Mouse (Mus musculus) left cerebral cortex, postnatal 25 days (tissue): ENCODE measurements around the gene Med12. TPM values are rescaled to one million over a fixed set of nuclear protein-coding genes. Genes with fewer than 3 reads are reported as not detected.

Source experiments
- DNase-seq, 2 experiments: peaks; one replicate each; pipeline ENCODE4 v3.0.0; 2022; ENCODE audit warnings: low spot score in 2 of 2, mixed read lengths in 1 of 2
- intact Hi-C: fragments of 180-260 bp; cut with DNase I; formaldehyde crosslinking; loops from one replicate; pipeline ENCODE4 v1.15.1; 2025
- total RNA-seq, 2 experiments: library from RNA; stranded (reverse); gene quantifications; 2 replicates each; pipeline ENCODE4 v1.2.3; 2021

Med12 gene
- 10 to 100 TPM; 18.4 to 22.7 TPM for total RNA-seq

- peak; percentile 75 to 83 for DNase-seq
- intact Hi-C loops: loop anchor here (2.0 to 5.0 kb wide), 3 partner anchors 19 to 142 kb away; partner anchors contain the start of genes Foxo4 and Snx12
Measured at GRCm38 (mm10) chrX:101273875-101274738, at the start of gene Med12. TSS of gene Med12 (plus strand) at chrX:101274030.

DNA sequence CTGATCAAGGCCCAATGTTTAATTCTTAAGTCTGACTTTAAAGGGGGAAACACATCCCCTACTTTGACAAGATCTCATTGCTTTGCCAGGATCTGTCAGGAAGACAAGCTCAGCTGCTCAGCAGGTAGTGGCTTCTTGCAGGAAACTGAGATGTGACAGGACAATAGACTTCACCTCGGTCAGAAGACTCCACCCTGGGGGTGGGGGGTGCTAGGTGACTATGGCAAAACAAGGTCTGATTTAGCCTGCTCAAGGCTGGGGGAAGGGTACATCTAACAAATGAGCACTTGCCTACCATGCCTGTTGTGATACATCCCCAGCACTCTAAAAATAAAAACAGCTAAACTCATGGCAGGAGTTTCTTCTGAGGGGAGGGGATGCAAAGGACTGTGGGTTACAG is 28.8 kb upstream of the Med12 start:
- no peak for DNase-seq
- intact Hi-C loops: no loop called here

DNA sequence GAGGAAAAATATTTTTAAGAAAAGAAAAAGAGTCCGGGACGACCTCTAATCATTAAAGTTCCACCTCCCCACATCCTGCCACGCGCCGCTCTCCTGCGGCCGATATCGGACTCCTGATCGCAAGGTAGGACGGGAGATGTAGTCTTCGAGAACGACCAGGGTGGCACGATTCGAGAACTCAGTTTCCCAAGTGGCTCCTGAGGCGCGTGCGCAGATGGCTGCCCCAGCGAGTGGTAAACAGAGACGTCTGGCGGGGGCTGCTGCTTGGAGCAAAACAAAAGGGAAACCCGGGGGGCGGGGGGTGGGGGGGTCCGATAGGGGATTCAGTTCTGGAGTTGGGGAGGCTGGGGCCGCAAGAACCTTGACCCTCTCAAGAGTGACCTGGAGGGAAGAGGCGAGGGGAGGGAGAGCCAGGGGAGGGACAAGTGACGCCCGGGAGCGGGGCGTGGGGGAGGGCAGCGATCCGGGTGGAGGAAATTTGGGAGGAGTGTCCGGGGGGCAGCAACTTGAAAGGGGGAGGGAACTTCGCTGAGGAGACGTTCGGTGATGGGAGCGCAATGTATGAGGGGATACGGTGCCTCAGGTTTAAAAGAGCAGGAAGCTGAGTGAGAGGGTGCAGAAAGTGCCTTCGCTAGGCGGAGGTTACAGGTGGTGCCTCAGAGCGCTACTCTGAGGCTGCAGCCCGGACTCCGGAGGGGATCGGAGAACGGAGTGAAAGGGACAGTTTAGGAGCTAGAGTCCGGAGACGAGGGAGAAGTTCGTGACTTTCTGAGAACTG is 19.7 kb upstream of the Med12 start, which contains the start of gene Foxo4:
TSS of gene Foxo4 (plus strand) at position 577 of the 778 bp plus-strand sequence.
- intact Hi-C loops: loop anchor here (1.0 to 2.0 kb wide), 3 partner anchors 21 to 79 kb away; partner anchors contain the start of genes Med12 and Snx12
- DNase-seq: peak; percentile 84 to 90

DNA sequence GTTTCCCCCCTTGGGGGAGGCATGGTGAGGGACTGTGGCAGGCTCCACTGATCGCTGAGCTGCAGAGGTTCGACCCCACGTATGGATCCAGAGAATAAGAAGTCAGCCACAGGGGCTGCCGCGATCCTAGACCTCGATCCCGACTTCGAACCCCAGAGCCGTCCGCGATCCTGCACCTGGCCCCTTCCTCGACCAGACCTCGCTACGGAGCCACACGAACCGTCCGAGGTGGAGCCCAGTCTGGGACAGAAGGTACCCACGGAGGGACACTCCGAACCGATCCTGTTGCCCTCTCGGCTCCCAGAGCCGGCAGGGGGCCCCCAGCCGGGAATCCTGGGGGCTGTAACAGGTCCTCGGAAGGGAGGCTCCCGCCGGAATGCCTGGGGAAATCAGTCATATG is 19.1 kb upstream of the Med12 start:
- intact Hi-C loops: loop anchor here (1.0 to 2.0 kb wide), 3 partner anchors 20 to 78 kb away; partner anchors contain the start of genes Med12 and Snx12
- no peak for DNase-seq

GRCm38 (mm10) chrX:101256603-101257002 is 17.2 kb upstream of the Med12 start:
- DNase-seq: no peak
- intact Hi-C loops: no loop called here

DNA sequence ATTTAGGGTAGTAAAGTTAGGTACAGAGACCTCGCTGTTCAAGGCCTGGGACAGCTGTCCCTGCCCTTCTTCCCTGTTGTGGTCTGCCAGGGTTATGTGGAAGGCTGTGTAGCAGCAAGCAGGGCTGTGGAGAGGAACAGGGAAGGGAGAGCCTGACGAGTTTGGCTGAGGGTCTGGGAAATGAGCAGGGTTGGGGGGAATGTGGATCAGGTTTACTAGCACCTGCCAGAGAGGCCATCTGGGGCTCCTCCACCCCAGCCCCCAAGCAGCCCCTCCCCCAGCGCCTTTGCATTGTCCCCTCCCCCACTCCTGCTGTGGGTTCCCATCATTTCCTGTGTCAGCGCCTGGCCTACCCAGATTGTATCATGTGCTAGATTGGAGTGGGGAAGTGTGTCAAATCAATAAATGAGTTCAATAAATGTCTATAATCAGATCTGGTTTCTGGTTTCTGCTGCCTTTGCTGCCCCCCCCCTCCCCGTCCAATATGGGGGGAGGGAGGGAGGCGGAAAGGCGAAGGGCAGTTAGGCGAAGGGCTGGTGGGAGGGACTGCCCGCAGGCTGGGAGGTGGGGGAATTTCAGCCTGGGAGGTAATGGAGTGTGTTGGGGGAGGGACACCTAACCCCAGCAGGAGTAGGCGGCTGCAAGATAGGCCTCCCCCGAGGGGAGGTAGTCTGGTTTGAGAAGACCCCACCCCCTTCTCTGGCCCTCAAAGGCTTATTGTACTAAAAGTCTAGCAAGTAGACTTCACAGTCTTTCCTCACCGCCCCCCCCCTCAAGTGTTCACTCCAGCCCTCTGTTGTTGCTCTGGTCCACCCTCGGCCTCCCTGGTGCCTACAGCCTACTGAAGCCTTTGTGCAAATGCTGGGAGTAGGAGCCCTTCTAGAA is 13.1 kb upstream of the Med12 start:
- intact Hi-C loops: no loop called here
- DNase-seq: no peak

GRCm38 (mm10) chrX:101263892-101264291 is 9.9 kb upstream of the Med12 start, which contains the start of gene Gm614:
TSS of gene Gm614 (minus strand) at chrX:101263992.
- intact Hi-C loops: no loop called here
- no peak for DNase-seq

DNA sequence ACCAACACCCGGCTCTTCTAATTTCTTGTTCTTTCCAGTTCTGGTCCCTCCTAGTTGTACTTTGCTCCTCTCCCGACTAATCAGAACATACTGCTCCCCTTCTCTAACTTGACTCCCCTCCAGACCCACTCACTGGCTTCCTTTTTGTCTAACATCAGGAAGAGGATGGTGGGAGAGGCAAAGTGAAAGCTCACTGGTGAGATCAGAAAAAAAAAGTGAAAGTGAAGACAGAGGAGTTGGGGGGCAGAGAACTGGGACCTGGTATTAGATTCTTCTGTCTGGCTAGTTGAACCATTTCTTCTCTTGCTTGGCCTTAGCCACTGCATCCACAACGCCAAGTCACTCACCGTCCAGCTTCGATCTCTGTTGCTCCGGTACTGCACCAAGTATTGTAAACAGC is 7.2 kb upstream of the Med12 start:
- no peak for DNase-seq
- intact Hi-C loops: no loop called here

DNA sequence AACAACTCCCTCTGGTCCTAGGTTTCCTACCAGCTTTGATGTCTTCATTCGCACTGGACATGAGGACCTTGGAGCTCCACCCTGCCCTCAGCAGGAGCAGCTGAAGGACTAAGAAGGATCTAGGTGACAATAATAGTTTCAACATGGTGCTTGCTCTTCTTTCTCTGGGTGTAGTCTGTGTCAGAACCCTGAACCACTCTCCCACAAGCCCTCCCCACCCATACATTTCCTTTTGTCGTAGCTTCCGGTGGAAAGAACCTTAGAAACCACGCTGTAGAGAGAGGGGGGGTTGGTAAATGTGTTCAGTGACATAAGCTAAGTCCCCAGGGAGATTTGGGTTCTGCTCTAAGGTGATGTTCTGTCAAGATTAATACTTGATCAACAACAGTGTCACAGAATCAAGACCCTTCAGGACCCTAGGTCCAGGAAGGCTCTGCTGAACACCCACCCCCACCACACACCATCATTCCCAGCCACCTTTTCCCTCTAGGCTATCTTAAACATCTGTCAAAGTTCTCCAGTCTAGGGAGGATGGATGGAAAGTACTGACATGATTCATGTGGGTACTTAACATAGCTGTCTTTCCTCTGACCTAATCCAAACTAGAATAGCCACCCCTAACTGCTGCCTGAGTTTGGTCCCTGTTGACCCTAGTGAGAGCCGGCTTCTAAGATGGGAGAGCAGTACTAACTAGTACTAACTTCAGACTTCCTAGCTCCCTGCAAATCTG is 5.6 kb upstream of the Med12 start, which contains the start of gene Il2rg:
TSS of gene Il2rg (minus strand) at position 231 of the 730 bp plus-strand sequence.
- intact Hi-C loops: no loop called here
- DNase-seq: no peak

DNA sequence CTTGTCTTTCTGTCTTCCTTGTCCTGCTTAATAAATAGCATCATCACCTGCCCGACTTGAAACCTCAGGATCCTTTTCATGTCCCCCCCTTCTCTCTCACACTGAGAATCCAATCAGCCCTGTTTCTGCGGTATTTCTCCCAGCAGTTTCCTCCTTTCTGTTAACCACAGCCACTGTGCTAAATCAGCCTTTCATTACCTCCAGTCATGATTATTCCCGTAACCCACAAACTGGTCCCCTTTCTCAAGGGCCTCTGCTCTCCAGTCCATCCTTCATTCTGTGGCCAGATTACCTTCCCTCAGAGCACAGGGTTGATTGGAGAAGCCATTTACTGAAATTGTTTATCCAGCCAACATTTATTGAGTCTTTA is 5.1 kb upstream of the Med12 start, which contains the start of gene Gm20489:
TSS of gene Gm20489 (minus strand) at position 269 of the 370 bp plus-strand sequence.
- DNase-seq: no peak
- intact Hi-C loops: no loop called here

- intact Hi-C loops: loop anchor here (5.0 kb wide), 1 partner anchor 141 kb away; no protein-coding TSS in a partner anchor
- no peak for DNase-seq
Measured at GRCm38 (mm10) chrX:101273410-101273809, 420 bp upstream of the Med12 start.

- no peak for DNase-seq
- intact Hi-C loops: no loop called here
Measured at GRCm38 (mm10) chrX:101282813-101283212, 9.0 kb downstream of the Med12 start.

DNA sequence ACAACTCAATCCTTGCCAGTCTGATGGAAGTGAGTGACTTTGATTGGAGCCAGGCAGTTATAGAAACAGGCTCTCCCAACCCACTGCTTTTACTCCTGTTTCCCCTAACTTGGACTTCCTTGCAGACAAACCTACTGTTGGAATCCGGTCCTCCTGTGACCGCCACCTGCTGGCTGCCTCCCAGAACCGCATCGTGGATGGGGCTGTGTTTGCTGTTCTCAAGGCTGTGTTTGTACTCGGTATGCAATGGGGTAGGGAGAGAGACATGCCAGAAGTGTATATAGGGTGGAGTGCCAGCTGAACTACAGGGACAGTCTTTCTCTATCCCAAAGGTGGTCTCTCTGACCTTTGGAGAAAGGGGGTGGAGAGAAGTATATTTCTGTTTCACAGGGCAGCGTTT is 11.7 kb downstream of the Med12 start:
- intact Hi-C loops: no loop called here

DNA sequence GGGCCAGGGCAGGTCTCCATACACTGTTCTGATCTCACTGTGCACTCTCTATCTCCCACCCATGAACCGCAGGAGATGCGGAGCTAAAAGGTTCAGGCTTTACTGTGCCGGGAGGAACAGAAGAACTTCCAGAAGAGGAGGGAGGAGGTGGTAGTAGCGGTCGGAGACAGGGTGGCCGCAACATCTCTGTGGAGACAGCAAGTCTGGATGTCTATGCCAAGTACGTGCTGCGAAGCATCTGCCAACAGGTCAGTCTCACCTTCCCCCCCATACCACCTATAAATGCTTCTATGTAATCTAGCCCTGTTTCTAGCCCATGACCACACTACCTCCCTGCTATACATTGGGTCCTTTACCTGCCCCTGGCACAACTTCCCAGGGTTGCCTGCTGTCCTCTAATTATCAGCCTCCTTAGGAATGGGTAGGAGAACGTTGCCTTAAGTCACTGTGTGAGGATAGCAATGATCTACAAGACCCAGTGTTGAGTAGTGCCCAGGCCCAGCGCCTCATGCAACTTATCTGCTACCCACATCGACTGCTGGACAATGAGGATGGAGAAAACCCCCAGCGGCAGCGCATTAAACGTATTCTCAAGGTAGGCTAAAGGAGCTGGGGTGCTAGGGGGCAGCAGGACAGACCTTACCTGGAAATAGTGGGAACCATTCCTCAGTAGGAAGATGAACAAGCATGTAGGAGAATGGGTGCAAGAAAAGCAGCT is 12.3 kb downstream of the Med12 start:
- no peak for DNase-seq
- intact Hi-C loops: no loop called here

More for the DNA sequence above, 11.7 kb downstream of the Med12 start:
- DNase-seq: peak in 1 of 2 experiments; percentile 60

DNA sequence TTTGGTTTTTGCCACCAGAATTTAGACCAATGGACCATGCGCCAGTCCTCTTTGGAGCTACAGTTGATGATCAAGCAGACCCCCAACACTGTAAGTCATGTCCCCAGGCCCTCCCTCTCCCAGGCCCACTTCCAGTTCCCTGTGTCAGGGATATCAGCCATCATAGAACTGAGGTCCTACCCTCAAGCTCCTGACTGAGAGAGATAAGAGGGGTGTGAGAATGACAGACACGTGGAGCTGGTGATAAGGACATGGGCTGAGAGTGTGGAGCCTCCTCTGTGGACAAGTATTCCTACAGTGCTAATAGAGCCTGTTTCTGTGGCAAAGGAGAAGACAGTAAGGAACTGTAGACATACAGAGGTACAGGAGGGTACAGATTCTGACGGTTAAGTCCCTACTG is 13.7 kb downstream of the Med12 start:
- no peak for DNase-seq
- intact Hi-C loops: no loop called here

GRCm38 (mm10) chrX:101288432-101288831 is 14.6 kb downstream of the Med12 start:
- DNase-seq: no peak
- intact Hi-C loops: no loop called here

DNA sequence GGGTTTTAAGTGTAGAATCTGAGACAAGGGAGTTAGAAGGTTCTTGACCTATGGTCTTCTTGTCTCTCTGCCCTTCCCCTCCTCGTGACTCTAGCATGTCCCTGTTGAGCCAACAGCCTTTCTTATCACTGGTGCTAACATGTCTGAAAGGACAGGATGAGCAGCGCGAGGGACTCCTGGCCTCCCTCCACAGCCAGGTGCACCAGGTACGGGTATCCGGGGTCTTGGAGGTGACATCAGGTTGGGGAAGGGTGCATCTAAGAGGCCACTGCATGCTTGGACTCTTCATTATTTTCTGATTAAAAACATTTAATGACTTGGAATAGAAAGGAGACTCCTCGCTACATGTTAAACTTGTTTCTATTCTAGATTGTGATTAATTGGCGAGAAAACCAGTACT is 15.2 kb downstream of the Med12 start:
- intact Hi-C loops: no loop called here
- no peak for DNase-seq

- no peak for DNase-seq
- intact Hi-C loops: no loop called here
Measured at GRCm38 (mm10) chrX:101290111-101290510, 16.3 kb downstream of the Med12 start.
